Comparison of ENCODE assay signal across 7 mouse cellular contexts in genomic region chrX:163879039-163879438, GRCm38 (mm10).
"Had no signal": no experiment of that assay in that cellular context is flagged by ENCODE, and none has a peak within 500 bp of the region (broad histone marks: within the 10 kb centered on the region; RNA-seq: fewer than 3 reads in every experiment).

No protein-coding gene starts in this region.

- H3K36me3 ChIP-seq: limb, embryonic 13.5 days; midbrain, embryonic 13.5 days; neural tube, embryonic 12.5 days had no signal

- H3K9ac ChIP-seq: limb, embryonic 13.5 days; liver, embryonic 14.5 days; midbrain, embryonic 13.5 days; neural tube, embryonic 12.5 days had no signal

- H3K4me1 ChIP-seq: midbrain, embryonic 13.5 days; neural tube, embryonic 12.5 days had no signal

- DNase-seq: left cerebral cortex, postnatal 4 days; lung, adult 18-20 months; thymus, adult 18-20 months had no signal

- H3K27ac ChIP-seq: limb, embryonic 13.5 days; liver, embryonic 14.5 days; midbrain, embryonic 13.5 days; neural tube, embryonic 12.5 days had no signal

- H3K27me3 ChIP-seq: neural tube, embryonic 12.5 days had no signal

- H3K4me3 ChIP-seq: limb, embryonic 13.5 days; midbrain, embryonic 13.5 days; neural tube, embryonic 12.5 days had no signal

- H3K9me3 ChIP-seq: limb, embryonic 13.5 days; midbrain, embryonic 13.5 days; neural tube, embryonic 12.5 days had no signal

- ATAC-seq: midbrain, embryonic 13.5 days had no signal

- H3K4me2 ChIP-seq: limb, embryonic 13.5 days; midbrain, embryonic 13.5 days; neural tube, embryonic 12.5 days had no signal
